Mouse (Mus musculus) heart, adult 18-20 months (tissue): ENCODE measurements around the gene Agk. TPM values are rescaled to one million over a fixed set of nuclear protein-coding genes. Genes with fewer than 3 reads are reported as not detected.

Experiments used
- DNase-seq, 2 experiments: peaks; one replicate each; pipeline ENCODE4 v3.0.0; 2021 to 2022; ENCODE audit warnings: mixed read lengths in 1 of 2
- long read RNA-seq, 2 experiments: library from polyadenylated mRNA; stranded (forward); transcript quantifications; one replicate each; pipeline ENCODE4 v2.0.0; 2021
- total RNA-seq, 2 experiments: library from RNA; stranded (reverse); gene quantifications; 2 replicates each; pipeline ENCODE4 v1.2.3; 2021

Agk gene
- 10 to 100 TPM; 17.2 to 18.7 TPM for total RNA-seq
- long read RNA-seq, experiment 1, transcript Agk-201 (16 exons, 2,531 nt), result major isoform, 31 of 43 reads
- long read RNA-seq, experiment 1, partial matches to known transcripts, result 6 of 43 reads
- long read RNA-seq, experiment 1, other reads (novel, unspliced or antisense), result 6 of 43 reads
- long read RNA-seq, experiment 2, transcript Agk-201 (16 exons, 2,531 nt), result major isoform, 13 of 18 reads
- long read RNA-seq, experiment 2, partial matches to known transcripts, result 0 of 18 reads
- long read RNA-seq, experiment 2, other reads (novel, unspliced or antisense), result 5 of 18 reads

DNA sequence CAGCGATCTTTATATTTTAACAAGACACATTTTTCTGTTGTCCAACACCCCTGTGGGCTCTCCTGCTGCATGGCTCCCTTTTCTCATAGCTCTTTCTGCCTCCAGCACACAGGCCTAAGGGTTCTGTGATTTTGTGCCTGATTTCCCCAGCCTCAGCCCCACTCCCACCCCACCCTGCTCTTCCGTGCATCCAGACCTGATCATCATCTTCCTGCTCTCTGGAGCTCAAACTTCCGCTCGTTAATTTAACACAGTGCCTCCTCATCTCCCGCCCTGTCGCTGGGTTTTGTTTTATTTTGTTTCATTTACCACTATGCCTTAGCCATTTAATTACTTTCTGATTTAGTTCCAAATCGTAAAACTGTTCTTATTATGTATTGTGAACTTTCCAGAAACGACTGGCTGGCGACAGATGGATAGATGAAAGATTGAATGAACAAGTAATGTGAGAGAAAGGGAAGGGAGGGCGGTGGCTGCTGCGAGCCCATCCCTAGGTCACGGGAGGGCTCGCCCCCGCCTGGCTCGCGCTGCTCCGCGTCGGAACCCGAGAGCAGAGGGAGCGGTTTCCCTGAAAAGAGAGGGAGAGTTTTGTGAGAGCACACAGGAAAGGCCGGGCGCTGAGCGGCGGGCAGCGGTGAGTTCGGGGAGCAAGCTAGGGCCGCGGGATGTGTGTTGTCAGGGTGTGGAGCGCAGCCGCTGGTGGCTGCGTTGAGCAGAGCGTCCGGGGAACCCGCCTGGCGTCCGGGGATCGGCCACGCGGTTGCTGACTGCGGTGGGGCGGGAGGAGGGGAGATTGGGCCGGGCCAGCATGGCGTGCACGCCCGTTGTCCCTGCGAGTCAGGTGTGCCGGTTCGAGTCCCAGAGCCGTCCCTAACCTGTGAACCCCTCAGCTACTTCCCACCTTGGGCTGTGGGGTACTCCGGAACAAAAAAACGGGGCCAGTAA is at the start of gene Agk:
TSS of gene Agk (plus strand) at position 276 of the 945 bp plus-strand sequence.
- peak; percentile 77 to 86 for DNase-seq

DNA sequence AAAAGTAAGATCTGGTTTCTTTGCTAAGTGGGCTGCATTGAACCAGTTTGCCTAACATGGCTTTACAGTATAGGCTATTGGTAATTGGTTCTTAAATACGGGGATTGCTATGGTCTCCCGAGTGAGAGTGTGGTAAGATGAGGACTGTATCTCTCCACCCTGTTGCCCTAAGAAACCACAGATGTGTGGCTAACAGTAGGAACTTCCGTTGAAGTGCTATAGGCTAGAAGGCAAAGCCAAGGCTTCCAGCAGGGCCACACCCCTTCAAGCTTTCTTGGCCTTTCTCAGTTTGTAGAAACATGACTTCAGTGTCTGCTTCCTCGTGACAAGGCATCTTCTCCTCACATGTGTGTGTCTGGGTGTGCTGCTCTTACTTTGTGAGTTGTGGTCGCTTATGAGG is 24.3 kb upstream of the Agk start:
- no peak for DNase-seq

DNA sequence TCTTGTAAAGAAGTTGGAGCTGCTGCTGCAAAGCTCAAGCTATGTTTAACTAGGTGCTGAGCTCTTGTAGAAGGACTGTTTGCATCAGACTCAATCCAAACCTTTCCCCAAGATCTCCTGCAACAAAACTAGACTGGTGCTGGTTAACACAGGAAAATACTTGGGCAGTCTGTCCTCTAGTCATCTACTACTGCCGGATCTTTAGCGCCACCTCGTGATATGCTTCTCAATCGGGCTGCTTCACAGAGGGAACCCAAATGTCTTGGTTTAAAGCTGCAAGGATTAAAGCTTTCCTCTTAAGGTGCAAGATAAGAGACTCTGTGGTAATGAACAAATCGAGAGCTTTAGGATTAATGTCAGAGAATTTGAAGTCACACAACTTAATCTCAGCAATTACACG is 21.6 kb upstream of the Agk start:
- peak in 1 of 2 experiments; percentile 42 for DNase-seq

DNA sequence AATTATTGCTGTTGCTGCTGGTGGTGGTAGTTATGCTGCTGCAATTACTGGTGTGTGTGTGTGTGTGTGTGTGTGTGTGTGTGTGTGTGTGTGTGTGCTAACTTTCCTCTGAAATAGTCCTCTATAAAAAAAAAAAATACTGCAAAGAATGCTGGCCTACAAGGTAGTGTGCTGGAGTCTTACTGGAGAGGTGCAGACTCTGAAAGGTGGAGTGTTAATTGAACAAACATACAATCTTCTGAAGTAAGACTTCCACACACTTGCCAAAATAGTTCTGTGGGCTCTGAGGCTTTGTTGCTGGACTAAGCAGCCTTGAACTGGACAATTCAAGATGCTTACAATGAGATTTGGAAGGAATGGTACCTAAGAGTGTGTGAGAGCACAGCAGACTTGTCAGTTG is 20.0 kb upstream of the Agk start:
- DNase-seq, result no peak

DNA sequence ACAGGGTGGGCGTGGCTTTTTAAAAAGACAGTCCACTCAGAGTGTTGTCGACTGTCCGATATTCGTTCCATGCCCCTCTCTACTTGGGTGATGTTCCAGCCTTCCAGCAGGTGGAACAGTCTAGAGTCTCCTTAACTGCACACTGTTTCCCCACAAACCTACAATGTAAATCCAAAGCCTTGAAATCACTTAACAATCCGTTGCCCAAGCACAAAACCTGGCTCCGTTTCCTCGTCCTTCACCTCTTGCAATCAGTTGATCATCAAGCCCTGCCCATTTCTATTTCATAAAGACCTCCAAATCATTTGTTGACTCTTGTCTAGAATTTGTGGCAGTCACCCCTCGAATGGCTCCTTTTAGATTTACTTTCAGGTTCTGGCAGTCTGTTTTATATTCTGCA is 1.4 kb downstream of the Agk start:
- no peak for DNase-seq

DNA sequence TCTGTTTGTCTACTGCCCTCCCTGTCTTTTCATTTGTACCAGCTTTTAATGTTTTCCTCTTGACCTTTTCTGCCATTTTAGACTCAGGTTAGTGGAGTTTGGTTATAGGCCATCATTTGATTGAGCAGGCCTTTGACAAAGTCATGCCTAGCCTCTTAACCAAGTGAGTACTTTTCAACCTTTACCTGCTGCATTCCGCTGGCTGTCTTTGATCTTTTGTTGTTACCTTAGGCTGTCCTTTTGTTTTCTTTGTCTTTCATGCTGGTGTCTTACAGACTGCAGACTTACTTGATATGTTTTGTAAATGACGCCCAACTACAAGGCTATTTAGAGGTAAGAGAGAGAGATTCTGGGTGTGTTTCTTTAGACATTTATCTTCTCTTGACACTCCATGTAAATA is 8.5 kb downstream of the Agk start:
- no peak for DNase-seq

DNA sequence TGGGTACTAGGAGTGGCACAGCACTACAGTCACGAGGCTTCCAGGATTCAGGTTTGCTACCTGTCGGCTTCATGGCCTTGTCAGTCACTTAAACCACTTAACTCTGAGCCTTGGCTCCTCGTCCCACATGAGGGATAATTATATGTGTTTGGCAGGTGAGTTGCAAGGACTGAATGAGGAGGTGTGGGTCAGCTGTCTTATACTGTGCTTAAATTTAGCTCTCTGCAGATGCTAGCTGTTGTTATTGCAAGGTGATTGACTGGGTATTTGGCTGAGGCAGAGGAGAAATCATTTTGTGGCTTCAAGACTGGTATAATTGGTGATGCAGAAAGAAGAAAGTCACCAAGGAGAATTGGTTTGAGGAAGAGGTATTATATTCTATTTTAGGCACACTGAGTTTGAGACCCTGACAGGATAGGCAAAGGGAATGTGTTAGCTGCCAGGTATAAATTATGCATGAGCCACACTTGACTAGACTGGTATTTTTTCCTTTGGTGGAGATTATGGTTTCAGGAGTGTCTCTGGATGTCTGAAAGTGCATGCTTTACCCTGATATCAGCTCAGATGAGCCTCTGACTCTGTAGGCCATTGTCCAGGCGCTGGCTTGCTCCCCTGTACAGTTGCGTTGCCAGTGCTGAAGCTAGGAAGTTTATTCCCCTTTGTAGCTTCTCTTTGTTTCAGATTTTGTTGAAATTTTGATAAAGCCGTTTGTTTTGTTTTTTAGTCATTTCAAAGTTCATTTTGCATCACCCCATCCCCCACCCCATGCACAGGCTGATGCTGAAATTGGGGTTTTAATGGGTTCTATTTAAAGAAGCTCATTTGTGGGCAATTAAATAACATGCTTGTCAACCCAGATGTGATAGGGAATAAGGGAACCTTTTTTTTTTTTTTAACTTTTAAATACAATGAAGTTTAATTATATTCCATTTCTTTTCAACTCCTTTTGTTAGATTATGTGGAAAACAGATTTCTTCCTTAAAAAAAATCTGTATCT is 12.1 kb downstream of the Agk start:
- DNase-seq, result no peak

DNA sequence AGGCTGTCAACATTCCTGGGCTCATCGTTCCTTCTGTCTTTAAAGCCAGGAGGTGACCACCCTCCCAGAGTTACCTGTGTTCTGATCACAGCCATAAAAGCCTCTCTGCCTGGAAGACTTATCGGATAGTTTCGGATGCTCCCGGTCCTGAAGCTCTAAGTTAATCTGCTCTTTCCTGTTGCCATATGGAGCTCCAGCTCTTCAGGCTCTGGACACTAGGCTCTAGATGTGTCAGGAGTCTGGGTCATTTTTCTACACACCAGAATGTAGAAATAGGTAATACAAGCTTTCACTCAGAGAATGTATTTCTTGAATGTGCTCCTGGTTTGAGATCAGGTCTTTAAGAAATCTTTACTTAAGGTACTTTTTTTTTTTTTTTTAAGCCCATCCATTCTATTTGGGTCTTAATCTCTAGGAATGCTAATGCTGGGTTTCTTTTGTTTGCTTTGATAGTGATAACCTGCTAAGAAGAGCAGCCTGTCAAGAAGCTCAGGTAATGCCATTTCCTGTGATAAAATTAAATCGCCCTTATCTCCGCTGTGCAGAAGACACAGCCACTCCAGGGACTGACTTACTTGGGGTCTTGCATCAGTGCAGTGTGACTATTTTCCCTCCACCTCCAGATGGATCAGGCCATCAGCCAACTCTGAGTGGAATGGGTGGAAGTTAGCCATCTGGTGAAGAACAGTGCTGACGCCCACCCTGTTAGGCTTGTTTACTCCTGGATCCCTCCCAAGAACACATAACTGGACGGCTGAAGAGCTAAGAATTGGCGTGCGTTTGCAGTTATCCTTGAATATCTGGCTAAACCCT is 22.2 kb downstream of the Agk start:
- peak; percentile 70 to 75 for DNase-seq

DNA sequence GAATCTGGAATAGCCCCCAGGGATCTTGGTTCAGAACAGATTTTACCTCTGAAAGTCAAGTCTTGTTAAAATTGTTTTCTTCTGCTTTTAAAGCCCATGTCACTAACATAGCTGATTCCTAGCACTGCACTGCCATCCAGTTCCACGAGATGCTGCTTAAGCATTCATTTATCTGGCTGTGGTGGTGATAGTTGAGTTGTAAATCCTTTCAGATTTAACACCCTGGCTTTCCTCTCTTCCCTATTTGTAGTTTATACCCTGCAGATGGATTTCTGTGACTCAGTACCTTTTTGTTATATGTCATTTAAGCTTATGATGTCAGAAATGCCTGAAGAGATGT is 22.8 kb downstream of the Agk start:
- no peak for DNase-seq

DNA sequence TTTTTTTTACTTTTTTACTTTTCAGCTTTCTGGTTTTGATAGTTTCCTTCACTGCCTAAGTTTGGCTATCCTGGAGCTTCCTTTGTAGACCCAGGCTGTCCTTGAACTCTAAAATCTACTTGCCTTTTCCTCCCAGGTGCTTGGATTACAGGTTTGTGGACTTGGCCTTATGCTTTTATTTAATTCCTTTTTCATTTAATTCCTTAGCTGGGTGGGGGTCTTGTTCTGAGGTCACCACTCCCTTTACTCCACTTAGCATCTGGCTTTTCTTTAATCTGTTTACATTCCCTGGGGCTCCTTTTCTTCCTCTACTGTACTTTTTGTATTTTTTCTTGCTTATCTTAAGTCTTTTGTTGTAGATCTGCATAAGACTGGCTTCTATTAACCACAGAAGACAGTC is 25.1 kb downstream of the Agk start:
- DNase-seq, result no peak

DNA sequence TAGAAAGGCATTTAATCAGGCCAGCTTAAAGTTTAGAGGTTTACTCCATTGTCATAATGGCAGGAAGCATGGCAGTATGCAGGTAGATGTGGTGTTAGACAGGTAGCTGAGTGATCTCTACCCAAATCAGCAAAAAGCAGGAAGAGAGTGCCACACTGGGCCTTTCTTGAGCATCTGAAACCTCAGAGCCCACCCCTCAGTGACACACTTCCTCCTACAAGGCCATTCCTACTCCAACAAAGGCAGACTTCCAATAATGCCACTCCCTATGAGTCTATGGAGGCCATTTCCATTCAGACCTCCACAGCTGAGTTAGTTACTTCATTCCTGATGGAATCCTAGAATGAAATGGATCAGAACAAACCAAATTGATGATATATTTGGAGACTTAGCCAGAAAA is 25.9 kb downstream of the Agk start:
- DNase-seq, result no peak

DNA sequence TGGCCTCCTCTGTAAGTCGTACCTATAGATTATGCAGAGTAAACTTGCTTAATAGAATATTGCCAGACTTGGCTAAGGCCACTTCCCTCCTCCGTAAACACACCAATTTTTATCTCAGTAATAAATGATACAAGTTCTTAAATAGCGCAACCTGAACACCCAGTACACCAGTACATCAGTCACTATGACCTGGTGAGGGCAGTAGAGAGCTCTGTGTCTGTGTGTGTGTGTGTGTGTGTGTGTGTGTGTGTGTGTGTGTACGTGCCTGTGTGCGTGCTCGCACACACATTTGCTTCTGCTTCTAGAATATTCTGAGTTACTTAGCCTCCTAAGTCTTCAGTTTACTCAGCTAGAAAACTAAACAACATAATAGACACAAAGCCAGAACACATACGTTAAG is 28.4 kb downstream of the Agk start:
- no peak for DNase-seq

DNA sequence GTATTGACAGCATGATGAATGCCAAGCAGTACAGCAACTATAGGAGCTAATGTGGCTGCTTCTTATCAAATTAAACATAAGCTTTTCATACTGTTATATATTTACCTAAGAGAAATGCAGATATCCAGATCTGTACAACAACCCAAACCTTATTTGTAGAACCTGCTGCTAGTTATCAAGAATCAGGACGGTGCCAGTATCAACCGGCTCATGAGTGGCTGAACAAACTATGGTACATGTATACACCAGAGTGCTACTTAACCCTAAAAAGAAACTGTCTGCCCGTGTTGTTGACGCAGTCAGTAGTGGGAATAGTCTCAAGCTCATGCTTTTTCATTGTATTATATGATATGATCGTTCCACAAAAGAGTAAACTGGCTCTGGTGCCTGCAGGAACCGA is 46.1 kb downstream of the Agk start:
- no peak for DNase-seq

DNA sequence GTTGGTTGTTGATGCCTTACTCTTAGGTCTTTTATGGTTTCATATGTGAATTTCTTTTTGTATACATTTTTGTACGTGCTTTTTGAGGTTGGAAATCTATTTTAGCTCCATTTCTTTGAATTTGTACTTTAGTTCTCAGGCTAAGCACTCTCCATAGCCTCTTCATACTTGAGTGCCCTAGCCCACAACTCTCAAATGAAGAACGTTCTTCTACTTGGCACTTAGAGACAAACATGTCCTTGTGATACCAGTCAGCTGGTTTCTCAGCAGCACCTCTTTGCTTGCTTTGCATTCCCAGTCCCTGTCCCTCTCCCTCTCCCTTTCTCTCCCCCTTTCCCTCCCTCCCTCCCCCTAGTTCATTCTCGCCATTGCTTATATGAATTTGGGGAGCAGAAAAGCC is 55.2 kb downstream of the Agk start:
- no peak for DNase-seq

DNA sequence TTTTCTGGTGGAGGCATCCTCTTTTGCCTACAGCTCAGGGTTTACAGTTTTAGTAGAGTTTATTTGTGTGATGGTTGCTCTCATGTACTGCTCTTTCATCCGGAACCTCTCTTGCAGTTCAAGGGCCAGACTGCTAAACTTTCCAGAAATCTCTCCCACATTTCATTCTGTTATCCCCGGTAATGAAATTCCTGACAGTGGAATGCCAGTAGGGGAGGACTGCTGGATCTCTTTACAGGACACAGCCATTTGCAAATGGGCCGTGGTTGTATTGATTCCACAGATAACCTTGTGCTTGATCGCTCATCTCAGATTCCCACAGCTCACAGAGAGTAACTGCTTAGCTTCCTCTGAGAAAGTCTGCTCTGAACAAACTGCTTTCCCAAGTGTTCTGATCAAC is 56.9 kb downstream of the Agk start:
- DNase-seq, result no peak

DNA sequence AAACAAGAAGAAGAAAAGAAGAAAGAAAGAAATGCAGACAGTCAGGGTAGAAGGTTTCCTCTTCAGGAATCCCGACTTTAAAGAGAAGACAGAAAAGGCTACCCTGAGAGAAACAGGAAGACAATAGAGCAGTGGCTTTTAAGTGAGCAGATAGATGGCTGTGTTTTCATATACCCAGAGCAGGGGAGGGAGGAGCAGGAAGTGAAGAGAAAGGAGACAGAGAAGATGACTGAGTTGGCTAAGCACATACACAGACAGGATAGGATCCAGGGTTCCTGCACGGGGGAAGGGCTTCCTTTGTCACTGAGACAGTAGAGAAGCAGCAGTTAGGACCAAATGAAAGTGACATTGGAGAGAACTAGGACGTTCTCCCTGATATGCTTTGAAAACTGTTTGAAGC is 60.7 kb downstream of the Agk start:
- no peak for DNase-seq

DNA sequence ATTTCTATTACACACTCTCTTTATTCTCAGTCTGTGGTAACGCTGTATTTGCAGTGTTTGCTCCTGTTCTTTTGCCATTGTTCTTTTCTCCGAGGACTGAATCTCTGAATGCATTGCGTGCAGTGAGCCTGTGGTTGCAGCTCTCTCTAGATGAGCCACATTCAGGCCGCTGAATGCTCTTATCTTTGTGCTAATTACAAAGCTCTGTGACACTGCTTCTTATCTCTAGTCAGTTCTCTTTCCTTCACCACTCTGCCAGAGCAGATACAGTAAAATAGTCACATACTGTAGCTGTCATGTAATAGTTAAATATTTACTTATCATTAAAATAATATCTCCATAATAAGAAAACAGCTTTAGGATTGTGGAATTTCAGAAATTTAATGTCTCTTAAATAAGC is 63.7 kb downstream of the Agk start:
- DNase-seq, result no peak

DNA sequence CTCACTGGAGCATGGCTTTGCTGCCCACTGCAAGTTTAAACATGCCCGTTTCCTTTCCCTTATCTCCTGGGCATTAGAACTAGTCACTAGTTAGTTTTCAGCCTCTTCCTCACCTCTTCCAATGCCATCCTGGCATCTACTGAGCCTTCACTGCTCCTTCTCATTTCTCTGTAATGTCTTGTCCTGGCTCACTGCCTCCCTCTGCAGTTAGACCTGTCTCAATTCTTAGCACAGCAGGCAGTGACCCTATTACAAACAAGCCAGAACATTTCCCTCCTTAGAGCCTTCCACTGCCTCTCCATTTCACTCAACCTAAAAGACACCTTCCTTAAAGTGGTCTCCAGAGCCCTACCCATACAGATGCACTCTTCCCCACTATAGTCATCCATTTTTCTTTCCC is 66.0 kb downstream of the Agk start:
- no peak for DNase-seq

DNA sequence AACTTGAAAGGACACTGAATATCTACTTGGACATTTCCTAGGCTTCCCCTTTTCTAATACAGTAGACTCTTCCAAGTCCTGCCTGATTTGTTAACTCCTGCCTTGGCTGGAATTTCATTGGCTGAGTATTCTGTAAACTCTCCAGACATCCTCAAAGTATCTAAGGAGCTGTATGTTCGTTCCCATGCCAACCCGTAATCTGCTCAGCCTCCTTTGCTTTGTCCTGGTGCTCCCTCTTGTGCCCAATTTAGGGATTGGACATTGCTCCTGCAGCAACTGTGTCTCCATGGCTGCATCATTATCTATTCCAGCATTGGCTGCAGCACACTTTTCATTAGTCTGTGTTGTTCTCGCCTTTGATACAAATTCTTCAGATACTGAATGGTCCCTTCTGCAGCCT is 68.2 kb downstream of the Agk start:
- peak; percentile 33 to 71 for DNase-seq

DNA sequence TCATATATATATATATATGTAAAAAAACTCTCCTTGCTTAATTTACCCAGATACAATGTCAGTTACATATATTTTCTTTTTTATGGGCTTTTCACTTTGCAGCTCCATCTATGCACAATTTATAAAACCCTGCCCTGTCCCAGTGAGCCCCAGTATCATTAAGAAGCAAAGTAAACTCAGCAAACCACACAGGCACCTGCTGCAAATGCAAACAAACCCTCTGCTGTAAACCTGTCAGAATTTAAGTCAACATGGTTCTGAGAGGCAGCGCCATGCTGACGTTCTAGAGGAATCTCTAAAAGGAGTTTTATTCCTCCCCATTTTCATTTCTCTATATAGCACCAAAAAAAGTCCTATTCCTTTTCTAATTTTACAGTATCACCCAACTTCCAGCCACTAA is 77.1 kb downstream of the Agk start:
- no peak for DNase-seq

DNA sequence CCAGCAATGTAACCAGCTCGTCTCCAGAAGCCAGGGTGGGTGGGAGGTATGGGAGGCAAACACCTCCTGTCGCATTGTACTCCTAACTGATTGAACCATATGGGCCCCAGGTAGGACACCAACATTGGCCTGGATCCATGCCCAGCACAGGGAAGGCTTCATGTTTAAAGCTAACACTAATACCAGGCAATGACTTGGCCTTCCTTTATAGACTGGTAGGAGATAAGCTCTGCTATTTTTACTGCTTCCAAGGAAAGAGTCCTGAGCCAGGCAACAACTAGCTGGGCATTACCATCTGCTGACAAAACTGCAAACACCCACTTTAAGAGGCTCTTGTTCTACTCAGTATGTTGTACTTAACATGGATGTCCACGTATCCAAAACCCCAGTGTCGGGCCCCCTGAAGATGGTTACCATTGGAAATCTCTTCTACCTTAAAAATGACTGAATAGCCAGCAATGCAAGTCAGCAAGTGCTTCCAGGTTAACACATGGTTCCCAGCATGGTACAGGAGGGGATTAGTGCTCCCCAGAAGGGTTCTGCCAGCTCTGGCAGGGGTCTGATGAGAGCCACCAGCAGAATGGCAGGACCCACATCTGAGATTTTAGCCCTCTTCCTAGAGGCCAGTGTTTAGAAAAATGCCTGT is 78.8 kb downstream of the Agk start:
- DNase-seq, result no peak
